In the genomic region with DNA sequence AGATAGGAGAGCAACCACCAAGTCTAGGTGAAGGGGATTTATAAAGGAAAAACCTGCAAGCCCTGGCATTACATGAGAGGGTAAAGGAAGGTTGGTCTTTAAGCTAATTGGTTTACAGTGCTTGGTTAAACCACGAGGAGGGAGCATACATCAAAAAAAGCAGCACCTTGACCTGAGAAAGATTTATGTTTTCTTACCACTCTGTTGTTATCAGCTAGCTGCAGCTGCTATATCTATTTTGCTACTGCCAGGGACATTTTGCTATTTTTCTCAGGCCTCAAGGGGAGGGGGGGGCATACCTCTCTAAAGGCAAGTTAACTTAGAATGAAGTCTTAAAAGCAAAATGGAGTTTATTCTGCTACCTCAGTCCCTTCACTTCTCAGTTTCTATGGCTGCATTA, we compare ENCODE assay signal across 25 mouse cellular contexts. TPM values are rescaled to one million over a fixed set of nuclear protein-coding genes. Genes with fewer than 3 reads are reported as not detected.
DNase-seq lines count a peak whose midpoint lies in the region; ATAC-seq and TF ChIP-seq lines count a peak whose summit lies in the region.
"Had no signal": no experiment of that assay in that cellular context is flagged by ENCODE, and none has a peak within 500 bp of the region (broad histone marks: within the 10 kb centered on the region; RNA-seq: fewer than 3 reads in every experiment).

No protein-coding gene starts in this region.

- ATAC-seq in liver, embryonic 16.5 days (ENCODE audit: low read depth), result peak; percentile 52
- no peak for ATAC-seq in lung, postnatal 0 days
- ATAC-seq: forebrain, embryonic 16.5 days had no signal

- H3K27ac ChIP-seq in liver, embryonic 16.5 days (ENCODE audit: low read length), result peak overlapping the region; percentile 74
- no peak overlapping the region for H3K27ac ChIP-seq in lung, postnatal 0 days (ENCODE audit: low read length)
- H3K27ac ChIP-seq: hindbrain, embryonic 12.5 days; kidney, postnatal 0 days; limb, embryonic 15.5 days; midbrain, embryonic 12.5 days; neural tube, embryonic 12.5 days; stomach, embryonic 15.5 days had no signal

- H3K4me2 ChIP-seq in liver, embryonic 16.5 days (ENCODE audit: low read depth, low read length), result no peak overlapping the region
- no peak overlapping the region for H3K4me2 ChIP-seq in lung, postnatal 0 days (replicated peaks; ENCODE audit: low read depth, low read length)
- H3K4me2 ChIP-seq: heart, embryonic 12.5 days; hindbrain, embryonic 12.5 days; limb, embryonic 15.5 days; midbrain, embryonic 12.5 days; neural tube, embryonic 12.5 days; stomach, embryonic 15.5 days had no signal

- H3K9me3 ChIP-seq in liver, embryonic 16.5 days (replicated peaks; ENCODE audit: control insufficient read depth, low read length), result no peaks in the 10 kb centered on the region
- H3K9me3 ChIP-seq in lung, postnatal 0 days (ENCODE audit: low read length), result no peaks in the 10 kb centered on the region
- H3K9me3 ChIP-seq: heart, embryonic 12.5 days; hindbrain, embryonic 12.5 days; limb, embryonic 15.5 days; midbrain, embryonic 12.5 days; neural tube, embryonic 12.5 days; stomach, embryonic 15.5 days had no signal

- DNase-seq in heart, adult 11 months, result peak; percentile 15
- DNase-seq in heart, postnatal 4 days, result no peak
- DNase-seq in liver, result peak; percentile 49
- DNase-seq in adrenal gland, postnatal 10 days, result no peak
- no peak for DNase-seq in lung, postnatal 0 days (ENCODE audit: low spot score)
- DNase-seq in left cerebral cortex, adult 8-10 months (ENCODE audit: low spot score in 2 of 2), result no peak
- DNase-seq: adrenal gland, adult 2 months; cerebellum, adult 18-20 months; cerebellum, postnatal 36 days; gastrocnemius, postnatal 14 days; heart, adult 18-20 months; heart, postnatal 10 days; kidney, adult 2 months; layer of hippocampus, adult 9-11 months; lung, postnatal 10 days; thymus, postnatal 36 days had no signal

- no peak overlapping the region; the same call in 1 of the 2 replicates for H3K9ac ChIP-seq in liver, embryonic 16.5 days (ENCODE audit: low read depth, low read length)
- no peak overlapping the region for H3K9ac ChIP-seq in lung, postnatal 0 days (replicated peaks; ENCODE audit: low read depth)
- H3K9ac ChIP-seq: heart, embryonic 12.5 days; hindbrain, embryonic 12.5 days; limb, embryonic 15.5 days; midbrain, embryonic 12.5 days; neural tube, embryonic 12.5 days; stomach, embryonic 15.5 days had no signal

- no peak overlapping the region for H3K4me3 ChIP-seq in liver, embryonic 16.5 days (ENCODE audit: low read depth, low read length)
- no peak overlapping the region for H3K4me3 ChIP-seq in lung, postnatal 0 days (ENCODE audit: low read depth, low read length)
- H3K4me3 ChIP-seq: heart, embryonic 12.5 days; hindbrain, embryonic 12.5 days; limb, embryonic 15.5 days; midbrain, embryonic 12.5 days; neural tube, embryonic 12.5 days; stomach, embryonic 15.5 days had no signal

- WGBS in liver, embryonic 16.5 days (ENCODE audit: insufficient replicate concordance), result 7% methylated on average over 1 of the region's 1 CpGs
- WGBS in lung, postnatal 0 days, result 22% methylated on average over 1 of the region's 1 CpGs

- TF ChIP-seq CTCF in lung, postnatal 0 days (IDR thresholded peaks at IDR 0.05), result no peak

- peaks cover 49% of the 10 kb centered on the region for H3K4me1 ChIP-seq in liver, embryonic 16.5 days (ENCODE audit: control insufficient read depth, low read depth, low read length)
- no peaks in the 10 kb centered on the region for H3K4me1 ChIP-seq in lung, postnatal 0 days (ENCODE audit: insufficient read depth, low read depth, low read length)
- H3K4me1 ChIP-seq: hindbrain, embryonic 12.5 days; limb, embryonic 15.5 days; midbrain, embryonic 12.5 days; neural tube, embryonic 12.5 days; stomach, embryonic 15.5 days had no signal

- no peak for TF ChIP-seq EP300 in lung, postnatal 0 days (IDR thresholded peaks at IDR 0.05)

- no peaks in the 10 kb centered on the region for H3K36me3 ChIP-seq in liver, embryonic 16.5 days (ENCODE audit: control insufficient read depth, insufficient read depth)
- no peaks in the 10 kb centered on the region for H3K36me3 ChIP-seq in lung, postnatal 0 days (ENCODE audit: insufficient read depth, low read length)
- H3K36me3 ChIP-seq: heart, embryonic 12.5 days; hindbrain, embryonic 12.5 days; limb, embryonic 15.5 days; midbrain, embryonic 12.5 days; neural tube, embryonic 12.5 days; stomach, embryonic 15.5 days had no signal

- no peaks in the 10 kb centered on the region for H3K27me3 ChIP-seq in liver, embryonic 16.5 days (ENCODE audit: control insufficient read depth, insufficient read depth, low read depth, low read length)
- no peaks in the 10 kb centered on the region for H3K27me3 ChIP-seq in lung, postnatal 0 days (replicated peaks; ENCODE audit: insufficient read depth, low read length)
- H3K27me3 ChIP-seq: heart, embryonic 12.5 days; hindbrain, embryonic 12.5 days; limb, embryonic 15.5 days; midbrain, embryonic 12.5 days; neural tube, embryonic 12.5 days; stomach, embryonic 15.5 days had no signal

RNA-seq across cellular contexts. Expression of a gene that starts 13.2 kb away (rescaled TPM):
- 10 to 100 TPM; 43.2 to 46.3 TPM for total RNA-seq in heart, postnatal 4 days (2021)
- polyA plus RNA-seq in liver, embryonic 16.5 days (2015; fragmentation: Nextera tagmentation; extraction: Ambion mirVana), result 47.6 and 58.8 TPM in 2 replicates
- total RNA-seq in adrenal gland, postnatal 10 days (2021), result 10 to 100 TPM; 53.9 to 61.9 TPM
- 106 and 109 TPM in 2 replicates for polyA plus RNA-seq in lung, postnatal 0 days (2015; fragmentation: Nextera tagmentation; extraction: Ambion mirVana)
- 10 to 100 TPM; 86.4 to 93.9 (median 92.0) TPM for total RNA-seq in left cerebral cortex, adult 8-10 months (2022)

Comparison
In these comparisons a context has a peak if more than half of its experiments do, and no peak if none do; other contexts are left out.
1. DNase-seq: peak in heart, adult 11 months (single experiment) and liver (single experiment); none in heart, postnatal 4 days (single experiment), adrenal gland, postnatal 10 days (single experiment), lung, postnatal 0 days (single experiment) and left cerebral cortex, adult 8-10 months (0 of 2).